Mouse (Mus musculus) kidney, postnatal 25 days (tissue): ENCODE data around the gene H1foo.
A peak's percentile ranks its signal among the peaks of the same experiment; 100 is the strongest.

ENCODE experiments used
- DNase-seq, 2 experiments: peaks; one replicate each; pipeline ENCODE4 v3.0.0; 2021; ENCODE audit warnings: mixed read lengths in 2 of 2

H1foo gene

DNA sequence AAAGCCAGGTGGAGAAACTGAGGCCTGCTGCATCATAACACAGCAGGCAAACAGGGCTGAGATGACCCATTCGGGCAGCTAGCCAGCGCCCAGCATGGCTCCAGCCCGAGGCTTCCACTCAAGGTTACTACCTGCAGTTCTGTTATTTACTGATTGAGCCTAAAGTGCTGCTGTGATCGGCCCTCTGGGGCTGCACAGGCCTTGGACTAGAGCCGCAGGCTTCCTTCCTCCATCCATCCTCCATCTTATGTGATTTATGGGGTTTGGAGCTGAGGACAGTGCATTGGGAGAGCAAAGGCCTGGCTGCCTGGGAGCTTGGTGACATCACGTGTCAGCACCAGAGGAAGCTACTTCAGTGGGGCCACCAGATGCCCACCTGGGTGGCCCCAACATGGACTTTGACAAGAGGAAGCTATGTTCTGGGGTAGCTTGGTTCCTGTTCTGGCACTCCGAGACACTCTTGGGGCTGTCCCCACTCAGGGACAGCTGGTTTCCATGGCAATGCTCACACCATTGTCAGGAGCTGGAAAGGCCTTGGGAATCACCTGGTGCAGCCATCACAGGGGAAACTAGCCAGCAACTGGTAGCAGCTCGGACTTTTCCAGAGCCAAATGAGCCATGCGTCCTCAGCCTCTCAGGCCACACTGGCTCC is 42.5 kb downstream of the H1foo start:
- DNase-seq = peak; percentile 52 to 75

- DNase-seq = no peak
Measured at GRCm38 (mm10) chr6:115989032-115989431, 44.3 kb downstream of the H1foo start.

GRCm38 (mm10) chr6:115989607-115990006 is 44.9 kb downstream of the H1foo start:
- DNase-seq = no peak

DNA sequence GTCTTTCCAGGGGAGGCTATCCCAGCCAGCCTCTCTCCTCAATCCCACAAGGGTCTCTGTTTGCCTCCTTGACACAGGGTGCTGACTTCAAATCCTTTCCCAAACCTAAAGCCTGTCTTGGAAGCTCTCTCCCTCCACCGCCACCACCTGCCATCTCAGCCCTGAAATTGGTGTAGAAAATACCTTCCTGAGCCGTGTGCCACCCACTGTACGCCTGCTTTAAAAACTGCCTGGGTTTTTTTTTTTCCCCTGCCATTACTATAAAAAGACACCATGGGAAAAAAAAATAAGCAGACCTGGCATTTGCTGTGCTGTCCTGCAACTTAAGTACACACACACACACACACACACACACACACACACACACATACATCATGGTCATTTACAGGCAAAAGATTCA is 45.3 kb downstream of the H1foo start:
- DNase-seq = no peak

GRCm38 (mm10) chr6:115990479-115990878 is 45.7 kb downstream of the H1foo start:
- DNase-seq = no peak

DNA sequence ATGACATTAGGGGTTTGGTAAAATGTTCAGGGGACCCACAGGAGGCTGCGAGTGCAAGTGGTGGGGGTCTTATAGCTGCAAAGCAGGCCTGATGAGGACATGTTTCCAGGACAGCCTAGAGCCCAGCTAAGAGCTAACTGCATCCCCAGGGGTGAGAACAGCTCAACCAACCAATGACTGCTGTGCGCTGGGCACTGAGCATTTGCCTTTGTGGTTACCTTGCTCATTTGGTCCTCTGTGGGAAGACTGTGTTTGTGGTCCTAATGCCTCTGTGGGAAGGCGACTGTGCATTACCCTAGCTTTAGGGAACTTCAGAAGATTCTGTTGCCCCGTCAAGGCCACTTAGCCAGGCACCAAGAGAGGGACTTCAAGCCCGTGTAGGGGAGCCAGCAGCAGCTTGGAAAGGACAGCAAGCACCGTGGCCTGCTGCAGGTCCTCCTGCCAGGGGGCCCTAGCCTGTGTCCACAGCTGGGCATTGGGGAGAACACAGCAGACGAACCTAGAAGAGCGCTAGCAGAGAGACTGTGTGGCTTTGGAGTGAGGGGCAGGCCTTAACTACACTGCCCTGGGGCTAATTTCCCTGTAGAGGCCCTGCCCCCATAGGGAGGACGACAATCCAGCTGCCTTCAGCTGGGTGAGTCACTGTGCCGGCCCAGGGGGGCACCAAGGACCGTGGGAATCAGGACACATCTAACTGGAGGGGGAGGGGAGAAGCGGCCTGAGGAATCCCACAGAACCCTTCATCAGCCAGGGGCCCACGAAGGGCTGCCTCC is 46.6 kb downstream of the H1foo start:
- DNase-seq = peak in 1 of 2 experiments; percentile 46

DNA sequence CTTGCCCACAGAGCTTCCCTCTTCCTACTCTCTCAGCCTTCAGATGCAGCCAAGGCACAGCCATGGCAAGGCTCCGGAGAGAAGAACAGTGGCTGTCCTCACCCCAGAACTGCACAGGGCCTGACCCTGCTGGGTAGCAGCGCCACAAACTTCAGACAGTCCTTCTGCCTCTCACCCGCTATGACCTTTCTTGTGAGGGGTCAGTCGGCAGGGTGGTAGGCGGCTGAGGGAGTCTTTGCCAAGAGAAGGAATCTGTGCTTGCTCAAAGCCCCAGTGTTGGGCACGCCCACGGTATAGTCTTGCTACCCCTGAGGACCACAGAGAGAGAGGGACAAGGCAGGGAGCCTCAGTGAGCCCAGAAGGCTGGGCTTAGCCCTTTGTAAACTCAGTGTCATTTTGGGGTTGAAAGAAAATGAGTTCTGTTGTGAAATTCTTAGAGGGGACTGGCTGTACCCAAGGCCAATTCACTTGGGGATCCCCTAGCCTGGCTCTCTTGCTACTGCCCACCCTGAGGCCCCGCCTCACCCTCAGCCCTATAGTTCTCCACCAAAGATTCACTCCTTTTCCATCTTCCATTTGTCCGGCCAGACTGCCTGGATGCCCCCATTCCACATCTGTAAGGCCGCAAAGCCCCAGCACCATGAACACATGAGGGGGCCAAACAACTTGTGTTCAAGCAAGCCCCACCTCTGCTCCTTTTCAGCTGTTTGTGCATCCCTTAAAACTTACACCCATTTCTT is 47.3 kb downstream of the H1foo start:
- no peak for DNase-seq

- no peak for DNase-seq
Measured at GRCm38 (mm10) chr6:115992981-115993380, 48.2 kb downstream of the H1foo start.

GRCm38 (mm10) chr6:115993463-115994145 is 48.9 kb downstream of the H1foo start:
- DNase-seq = peak in 1 of 2 experiments; percentile 48

- DNase-seq = peak; percentile 42 to 70
Measured at GRCm38 (mm10) chr6:115994146-115994876, 49.6 kb downstream of the H1foo start.

DNA sequence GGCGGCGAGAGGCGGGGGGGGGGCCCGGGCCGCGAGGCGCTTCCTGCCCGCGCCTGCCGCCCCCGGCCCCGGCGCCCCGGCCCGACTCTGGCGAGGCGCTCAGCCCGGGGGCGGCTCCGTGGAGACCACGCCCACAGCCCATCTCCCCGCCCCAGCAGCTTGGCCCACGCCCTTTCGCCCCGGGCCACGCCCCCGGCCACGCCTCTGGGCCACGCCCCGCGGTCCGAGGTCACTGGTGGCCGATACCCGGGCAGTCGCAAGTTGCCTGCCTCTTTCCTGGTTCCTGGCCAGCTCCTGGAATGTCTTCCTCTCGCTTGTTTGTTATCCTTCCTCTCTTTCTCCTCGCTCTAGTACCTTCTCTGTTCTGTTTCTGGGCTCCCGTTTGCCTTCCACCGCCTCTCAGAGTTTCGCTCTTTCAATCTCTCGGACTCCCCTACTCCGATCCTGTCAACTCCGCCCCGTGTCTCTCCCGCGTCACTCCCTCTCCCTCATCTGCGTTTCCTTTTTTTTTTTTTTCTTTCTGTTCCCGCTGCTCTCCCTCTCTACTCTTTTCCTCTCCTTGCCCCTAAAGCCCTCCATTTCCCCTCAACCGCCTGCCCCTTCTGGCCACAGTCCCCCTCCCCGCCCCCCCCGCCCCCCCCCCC is 50.3 kb downstream of the H1foo start, which contains the start of gene Plxnd1:
Gene Plxnd1 (minus strand): TSS at position 129 of the 644 bp plus-strand sequence.
- DNase-seq = peak; percentile 95 to 96

DNA sequence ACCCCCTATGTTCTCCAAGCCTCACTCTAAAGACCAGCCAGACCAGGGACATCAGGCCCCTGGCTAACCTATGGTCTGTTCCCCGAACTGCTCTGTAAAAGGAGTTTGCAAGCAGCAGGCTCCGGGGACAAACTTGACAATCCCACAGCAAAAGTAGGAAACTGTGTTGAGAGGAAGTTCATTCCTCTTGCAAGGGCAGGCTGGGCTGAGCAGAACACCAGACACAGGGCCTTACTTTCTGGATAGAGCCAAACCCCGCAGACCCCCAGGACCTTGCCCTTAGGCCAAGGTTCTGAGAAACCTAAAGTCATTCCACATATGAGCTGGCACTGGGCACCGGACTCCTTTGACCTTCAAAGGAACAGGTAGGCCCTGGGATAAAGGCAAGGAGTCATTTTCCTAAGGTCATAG is 50.8 kb downstream of the H1foo start:
- DNase-seq = peak in 1 of 2 experiments; percentile 43

DNA sequence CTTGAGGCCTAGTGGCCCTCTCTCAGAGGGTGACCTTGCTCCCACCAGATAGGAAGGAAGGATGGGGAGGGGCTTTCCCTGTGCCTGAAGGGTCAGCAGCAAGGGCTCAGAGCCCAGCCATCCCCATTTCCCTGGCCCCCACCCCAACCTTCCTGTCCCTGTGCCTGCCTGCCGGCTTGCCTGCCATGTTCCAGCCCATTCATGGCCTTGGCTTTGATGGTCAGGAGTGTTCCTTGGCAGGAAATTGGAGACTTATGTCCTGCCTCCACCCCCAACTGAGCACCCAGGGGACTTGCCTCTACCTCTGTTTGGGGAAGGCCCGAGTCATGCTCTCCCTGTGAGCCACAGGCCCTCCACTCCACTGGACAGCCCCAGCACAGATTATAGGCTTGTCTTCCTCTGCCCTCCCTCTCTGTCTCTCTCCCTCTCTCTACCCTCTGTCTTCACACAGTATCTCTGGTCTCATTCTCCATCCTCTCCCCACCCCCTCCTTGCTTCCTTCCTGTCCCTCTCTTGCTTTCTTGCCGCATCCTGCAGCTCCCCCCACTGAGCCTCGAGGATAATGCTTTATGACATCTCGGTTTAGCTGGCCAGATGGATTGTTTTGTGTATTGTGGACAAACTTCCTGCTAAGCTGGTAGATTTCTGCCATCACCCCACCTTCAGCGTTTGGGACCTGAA is 51.6 kb downstream of the H1foo start:
- peak; percentile 74 to 93 for DNase-seq

DNA sequence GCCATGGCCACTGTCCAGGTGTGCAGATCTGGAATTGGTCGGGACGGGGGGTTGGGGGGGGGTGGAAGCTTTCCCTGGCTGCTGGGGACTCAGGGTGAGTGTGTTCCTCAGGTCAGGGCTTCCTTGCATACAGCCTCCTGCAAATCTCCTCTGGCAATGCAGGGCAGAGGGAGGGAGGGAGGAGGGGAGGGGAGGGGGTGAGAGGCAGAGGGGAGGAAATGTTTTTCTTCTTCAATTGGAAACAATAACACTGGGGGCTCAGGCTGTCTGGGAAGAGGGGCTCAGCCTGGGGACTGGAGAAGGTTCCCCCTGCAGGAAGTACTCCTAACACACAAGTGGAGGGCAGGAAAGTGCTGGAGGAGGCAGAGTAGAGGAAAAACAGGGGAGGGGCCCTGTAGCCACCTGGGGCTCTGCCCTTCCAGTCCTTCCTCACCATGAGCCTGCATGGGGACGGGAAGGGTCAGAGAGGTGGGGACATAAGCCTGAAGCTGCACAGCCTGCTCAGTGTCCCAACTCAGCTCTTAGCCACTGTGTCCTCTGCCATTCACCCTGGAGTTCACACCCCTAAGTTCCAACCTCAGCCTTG is 53.1 kb downstream of the H1foo start:
- DNase-seq = peak in 1 of 2 experiments; percentile 35

GRCm38 (mm10) chr6:115998758-115999157 is 54.0 kb downstream of the H1foo start:
- DNase-seq = peak in 1 of 2 experiments; percentile 35

GRCm38 (mm10) chr6:115999227-115999626 is 54.5 kb downstream of the H1foo start:
- peak in 1 of 2 experiments; percentile 57 for DNase-seq
